In genomic region chr7:121215735-121216134, GRCm38 (mm10) we compare ENCODE assay signal across 19 mouse cellular contexts.
DNase-seq lines count a peak whose midpoint lies in the region; ATAC-seq and TF ChIP-seq lines count a peak whose summit lies in the region.
"Had no signal": no experiment of that assay in that cellular context is flagged by ENCODE, and none has a peak within 500 bp of the region (broad histone marks: within the 10 kb centered on the region; RNA-seq: fewer than 3 reads in every experiment).

No protein-coding gene starts in this region.

- no peak; the same call in 1 of the 2 replicates for ATAC-seq in forebrain, postnatal 0 days
- no peak for ATAC-seq in forebrain, embryonic 11.5 days (replicated peaks; ENCODE audit: low FRiP score)
- ATAC-seq: forebrain, embryonic 14.5 days had no signal

- TF ChIP-seq CTCF in forebrain, postnatal 0 days (IDR thresholded peaks at IDR 0.05; ENCODE audit: low read depth) = no peak
- TF ChIP-seq CTCF in left cerebral cortex, adult 2 months (IDR thresholded peaks at IDR 0.05) = no peak

- no peak overlapping the region for H3K4me2 ChIP-seq in forebrain, postnatal 0 days (ENCODE audit: low read depth)
- H3K4me2 ChIP-seq in forebrain, embryonic 11.5 days (ENCODE audit: low read depth, low read length, severe bottlenecking) = no peak overlapping the region
- H3K4me2 ChIP-seq: embryonic facial prominence, embryonic 13.5 days; embryonic facial prominence, embryonic 15.5 days; forebrain, embryonic 12.5 days had no signal

- no peak overlapping the region for H3K27ac ChIP-seq in forebrain, postnatal 0 days (ENCODE audit: low read depth, low read length)
- no peak overlapping the region for H3K27ac ChIP-seq in forebrain, embryonic 11.5 days (ENCODE audit: low read depth, low read length)
- H3K27ac ChIP-seq in left cerebral cortex, adult 2 months = peak overlapping the region; percentile 66; the same call in 1 of the 2 replicates
- H3K27ac ChIP-seq: embryonic facial prominence, embryonic 13.5 days; embryonic facial prominence, embryonic 15.5 days; forebrain, embryonic 12.5 days had no signal

- peak; percentile 38 for DNase-seq in forebrain, postnatal 0 days
- DNase-seq in forebrain, embryonic 11.5 days (ENCODE audit: low spot score) = no peak
- DNase-seq in left cerebral cortex, adult 2 months (ENCODE audit: extremely low spot score in 1 of 2, low spot score in 2 of 2) = no peak
- DNase-seq in left cerebral cortex, adult 9 months (ENCODE audit: low spot score in 2 of 2) = no peak
- peak; percentile 69 for DNase-seq in telencephalon, adult 2 months (ENCODE audit: low read depth, low spot score)
- DNase-seq in gastrocnemius, postnatal 25 days = no peak
- DNase-seq: adrenal gland, adult 2 months; adrenal gland, postnatal 10 days; adrenal gland, postnatal 25 days; cerebellum, adult 11-12 months; cerebellum, adult 8-10 months; cerebellum, adult 9-11 months; cerebellum, postnatal 36 days; embryo, embryonic 11 days had no signal

- H3K27me3 ChIP-seq in forebrain, postnatal 0 days (ENCODE audit: insufficient read depth, low read length) = no peaks in the 10 kb centered on the region
- no peaks in the 10 kb centered on the region for H3K27me3 ChIP-seq in forebrain, embryonic 11.5 days (ENCODE audit: control insufficient read depth, insufficient read depth, low read length)
- H3K27me3 ChIP-seq: embryonic facial prominence, embryonic 13.5 days; embryonic facial prominence, embryonic 15.5 days; forebrain, embryonic 12.5 days had no signal

- no peaks in the 10 kb centered on the region for H3K36me3 ChIP-seq in forebrain, postnatal 0 days (ENCODE audit: insufficient read depth)
- H3K36me3 ChIP-seq in forebrain, embryonic 11.5 days (ENCODE audit: control insufficient read depth, insufficient read depth, low read length) = no peaks in the 10 kb centered on the region
- H3K36me3 ChIP-seq: embryonic facial prominence, embryonic 13.5 days; embryonic facial prominence, embryonic 15.5 days; forebrain, embryonic 12.5 days had no signal

- H3K9ac ChIP-seq in forebrain, postnatal 0 days = no peak overlapping the region
- H3K9ac ChIP-seq in forebrain, embryonic 11.5 days (ENCODE audit: low read length) = no peak overlapping the region
- H3K9ac ChIP-seq: embryonic facial prominence, embryonic 13.5 days; embryonic facial prominence, embryonic 15.5 days; forebrain, embryonic 12.5 days had no signal

- intact Hi-C loops in left cerebral cortex, adult 2 months (cut with DNase I) = loop anchor here (1.0 kb wide), 1 partner anchor 20 kb away; no protein-coding TSS in a partner anchor

- H3K4me1 ChIP-seq in forebrain, postnatal 0 days (ENCODE audit: insufficient read depth) = peaks cover 13% of the 10 kb centered on the region
- H3K4me1 ChIP-seq in forebrain, embryonic 11.5 days (replicated peaks; ENCODE audit: control insufficient read depth, insufficient read depth, low read length) = no peaks in the 10 kb centered on the region
- H3K4me1 ChIP-seq: embryonic facial prominence, embryonic 13.5 days; embryonic facial prominence, embryonic 15.5 days had no signal

- no peak overlapping the region for H3K4me3 ChIP-seq in forebrain, postnatal 0 days (ENCODE audit: low read depth, low read length)
- H3K4me3 ChIP-seq in forebrain, embryonic 11.5 days (ENCODE audit: low read depth, low read length) = no peak overlapping the region
- no peak overlapping the region for H3K4me3 ChIP-seq in left cerebral cortex, adult 2 months
- H3K4me3 ChIP-seq: embryonic facial prominence, embryonic 13.5 days; embryonic facial prominence, embryonic 15.5 days; erythroblast, embryonic 14.5 days; forebrain, embryonic 12.5 days had no signal

- no peaks in the 10 kb centered on the region for H3K9me3 ChIP-seq in forebrain, postnatal 0 days (ENCODE audit: low read length)
- H3K9me3 ChIP-seq in forebrain, embryonic 11.5 days (ENCODE audit: control insufficient read depth, low read length) = no peaks in the 10 kb centered on the region
- H3K9me3 ChIP-seq: embryonic facial prominence, embryonic 13.5 days; embryonic facial prominence, embryonic 15.5 days; forebrain, embryonic 12.5 days had no signal

- WGBS in forebrain, postnatal 0 days = 55% methylated on average over 1 of the region's 1 CpGs
- 81% methylated on average over 1 of the region's 1 CpGs for WGBS in forebrain, embryonic 11.5 days

Comparison
In these comparisons a context has a peak if more than half of its experiments do, and no peak if none do; other contexts are left out.
1. DNase-seq: peak in forebrain, postnatal 0 days (single experiment) and telencephalon, adult 2 months (single experiment); none in forebrain, embryonic 11.5 days (single experiment), left cerebral cortex, adult 2 months (0 of 2), left cerebral cortex, adult 9 months (0 of 2) and gastrocnemius, postnatal 25 days (single experiment).